Mouse (Mus musculus) heart, postnatal 0 days (tissue): Measurements from ENCODE around the gene Glod4. TPM values are rescaled to one million over a fixed set of nuclear protein-coding genes. Genes with fewer than 3 reads are reported as not detected.

Experiments
- ATAC-seq: fragments of 200-750 bp; cut with Nextera tagmentation; 2 replicates; pipeline ENCODE4 v1.8.0; 2017; ENCODE audit warnings: low read depth, moderate number of reproducible peaks, moderate library complexity; ENCODE audit not compliant: insufficient read depth
- DNase-seq: peaks from one replicate; pipeline ENCODE4 v3.0.0-alpha.2; 2016; ENCODE audit warnings: low spot score
- H3K27ac ChIP-seq: fragments of 300-500 bp; sonication (generic); 2 replicates; pipeline ENCODE4 v1.5.1; 2014; ENCODE audit warnings: low read depth, mild to moderate bottlenecking
- H3K27me3 ChIP-seq: fragments of 300-500 bp; sonication (generic); 2 replicates; pipeline ENCODE4 v1.6.1; 2014; ENCODE audit warnings: low read length, mixed read lengths; ENCODE audit not compliant: control insufficient read depth, insufficient read depth
- H3K36me3 ChIP-seq: fragments of 300-500 bp; sonication (generic); replicated peaks from 2 replicates; pipeline ENCODE4 v1.6.1; 2014; ENCODE audit warnings: low read length, mixed read lengths; ENCODE audit not compliant: control insufficient read depth, insufficient read depth
- H3K4me1 ChIP-seq: fragments of 300-500 bp; sonication (generic); 2 replicates; pipeline ENCODE4 v1.6.1; 2014; ENCODE audit warnings: antibody characterized with exemption; ENCODE audit not compliant: control insufficient read depth, insufficient read depth
- H3K4me2 ChIP-seq: fragments of 300-500 bp; sonication (generic); 2 replicates; pipeline ENCODE4 v1.6.1; 2014; ENCODE audit warnings: low read depth, mild to moderate bottlenecking, low read length, moderate library complexity
- H3K4me3 ChIP-seq: fragments of 300-500 bp; sonication (generic); 2 replicates; pipeline ENCODE4 v1.5.1; 2014; ENCODE audit warnings: low read depth, low read length
- H3K9ac ChIP-seq: fragments of 300-500 bp; sonication (generic); replicated peaks from 2 replicates; pipeline ENCODE4 v1.6.1; 2014; ENCODE audit warnings: low read depth, low read length, mixed read lengths
- H3K9me3 ChIP-seq: fragments of 300-500 bp; sonication (generic); replicated peaks from 2 replicates; pipeline ENCODE4 v1.6.1; 2016; ENCODE audit warnings: low read length; ENCODE audit not compliant: control insufficient read depth
- CTCF ChIP-seq: IDR thresholded peaks from 2 replicates; pipeline ENCODE4 v1.5.1; 2016; ENCODE audit warnings: antibody characterized with exemption, control low read depth, low read depth
- EP300 ChIP-seq: IDR thresholded peaks from 2 replicates; pipeline ENCODE4 v1.6.1; 2016; ENCODE audit warnings: antibody characterized with exemption, low read depth
- WGBS: fragments of 180-500 bp; shearing (Covaris S2); extraction: QIAGEN DNeasy Blood & Tissue Kit; methylation state at CpG from one replicate; pipeline ENCODE4 v1.1.7; 2014; 5-methylcytosine and 5-hydroxymethylcytosine counted together
- polyA plus RNA-seq: library from polyadenylated mRNA; unstranded; fragments of >200 nt; fragmentation: Nextera tagmentation; extraction: Ambion mirVana; gene quantifications from 2 replicates; pipeline ENCODE4 v1.2.1, GENCODE M21; 2015
- total RNA-seq: library from RNA; depleted of rRNA; stranded (reverse); fragments of >200 nt; gene quantifications from 2 replicates; pipeline ENCODE4 v1.2.3, GENCODE M21; 2014; ENCODE audit warnings: low replicate concordance

Glod4 gene
- total and polyA plus RNA-seq, 2 experiments from 2014 or later, result 30.6 to 102 TPM

- H3K36me3 ChIP-seq, result 0 out of 2 replicates have a peak, but pooled peaks cover 9% of the 10 kb centered on the region
- no peaks in the 10 kb centered on the region for H3K9me3 ChIP-seq
- H3K4me1 ChIP-seq, result no peaks in the 10 kb centered on the region
- DNase-seq, result no peak
- no peak overlapping the region for H3K27ac ChIP-seq
- no peak for ATAC-seq
- H3K9ac ChIP-seq, result no peak overlapping the region
- H3K4me3 ChIP-seq, result no peak overlapping the region
- TF ChIP-seq CTCF, result no peak
- no peak for TF ChIP-seq EP300
- H3K27me3 ChIP-seq, result no peaks in the 10 kb centered on the region
- 29% methylated on average over 19 of the region's 19 CpGs for WGBS
- H3K4me2 ChIP-seq, result no peak overlapping the region
These were observed 19.3 kb upstream of the Glod4 start for GRCm38 (mm10) chr11:76262611-76263351.

- 0 out of 2 replicates have a peak, but pooled peaks have one; percentile 36 for ATAC-seq
- Histone ChIP-seq H3K27me3 (no peaks in the 10 kb centered on the region), H3K9ac (no peak overlapping the region), H3K4me2 (no peak overlapping the region), H3K4me3 (no peak overlapping the region), H3K4me1 (no peaks in the 10 kb centered on the region), H3K27ac (no peak overlapping the region), H3K9me3 (no peaks in the 10 kb centered on the region), H3K36me3 (0 out of 2 replicates have a peak, but pooled peaks cover 9% of the 10 kb centered on the region)
- no peak for TF ChIP-seq EP300
- no peak for DNase-seq
- WGBS, result 62% methylated on average over 12 of the region's 12 CpGs
These were observed 17.7 kb upstream of the Glod4 start for GRCm38 (mm10) chr11:76261224-76261623.

- WGBS, result 83% methylated on average over 10 of the region's 10 CpGs
- H3K9me3 ChIP-seq, result no peaks in the 10 kb centered on the region
- no peak overlapping the region for H3K4me2 ChIP-seq
- no peak for TF ChIP-seq EP300
- no peak for TF ChIP-seq CTCF
- no peaks in the 10 kb centered on the region for H3K4me1 ChIP-seq
- DNase-seq, result no peak
- H3K27me3 ChIP-seq, result no peaks in the 10 kb centered on the region
- no peak overlapping the region for H3K27ac ChIP-seq
- ATAC-seq, result no peak
- no peak overlapping the region for H3K4me3 ChIP-seq
- H3K36me3 ChIP-seq, result peaks cover 9% of the 10 kb centered on the region; the same call in 1 of the 2 replicates
- no peak overlapping the region for H3K9ac ChIP-seq
These were observed 16.9 kb upstream of the Glod4 start for GRCm38 (mm10) chr11:76260208-76261050.

- no peaks in the 10 kb centered on the region for H3K9me3 ChIP-seq
- ATAC-seq, result no peak
- H3K27me3 ChIP-seq, result no peaks in the 10 kb centered on the region
- no peak for DNase-seq
- no peak overlapping the region for H3K27ac ChIP-seq
- H3K9ac ChIP-seq, result no peak overlapping the region
- no peaks in the 10 kb centered on the region for H3K4me1 ChIP-seq
- H3K4me3 ChIP-seq, result no peak overlapping the region
- TF ChIP-seq CTCF (no peak), EP300 (no peak)
- WGBS, result 78% methylated on average over 6 of the region's 6 CpGs
- peaks cover 9% of the 10 kb centered on the region; the same call in 1 of the 2 replicates for H3K36me3 ChIP-seq
- no peak overlapping the region for H3K4me2 ChIP-seq
These were observed 15.0 kb upstream of the Glod4 start for GRCm38 (mm10) chr11:76258511-76258910.

GRCm38 (mm10) chr11:76257386-76257785 is 13.9 kb upstream of the Glod4 start:
- ATAC-seq (no peak), DNase-seq (no peak)
- Histone ChIP-seq H3K4me2 (no peak overlapping the region), H3K27ac (no peak overlapping the region), H3K4me1 (no peaks in the 10 kb centered on the region), H3K36me3 (peaks cover 9% of the 10 kb centered on the region; the same call in 1 of the 2 replicates), H3K9me3 (no peaks in the 10 kb centered on the region), H3K27me3 (no peaks in the 10 kb centered on the region), H3K4me3 (no peak overlapping the region), H3K9ac (no peak overlapping the region)
- WGBS, result 72% methylated on average over 4 of the region's 4 CpGs
- no peak for TF ChIP-seq EP300
- TF ChIP-seq CTCF, result no peak
